Mouse (Mus musculus): ENCODE results near the gene Grin2a.

Gene Grin2a

DNA sequence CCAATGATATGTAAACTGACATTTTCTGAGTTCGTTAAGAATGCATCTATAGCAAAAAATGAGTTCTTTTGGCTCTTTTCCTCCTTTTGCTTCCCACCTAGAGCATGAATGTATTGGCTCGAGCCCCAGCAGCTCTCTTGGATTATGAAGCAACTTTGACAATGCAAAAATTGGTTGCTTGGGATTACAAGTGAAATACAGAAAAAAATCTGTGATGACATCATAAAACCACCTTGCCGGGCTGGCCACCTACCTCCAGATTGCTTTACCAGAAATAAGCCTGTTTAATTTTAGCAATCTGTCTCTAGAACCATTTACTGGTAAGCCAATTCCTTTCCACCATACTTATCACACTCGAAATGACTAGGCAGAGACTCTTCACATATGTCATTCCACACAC, 112.9 kb downstream of the Grin2a start:
- in situ Hi-C loops (cut with MboI; ENCODE audit: unreplicated experiment in 2 of 2), result no loop called here

DNA sequence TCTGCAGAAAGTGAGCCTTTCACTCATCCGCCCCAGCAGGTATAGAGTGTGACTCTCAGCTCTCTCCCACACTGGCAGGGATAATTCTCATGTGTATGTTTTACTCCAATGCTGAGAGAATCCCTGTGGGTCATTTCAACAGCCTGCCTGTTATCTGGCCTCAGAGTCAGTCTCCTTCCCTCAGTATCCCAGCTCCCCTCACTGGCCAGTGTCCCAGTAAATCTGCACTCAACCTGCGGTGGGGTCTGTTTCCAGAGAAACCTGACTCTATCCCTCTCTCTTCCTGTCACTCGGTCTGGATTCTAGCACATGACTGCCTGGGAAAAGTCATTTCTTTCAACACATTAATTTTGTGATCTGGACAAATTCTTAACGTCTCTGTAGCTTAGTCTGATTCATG, 122.4 kb downstream of the Grin2a start:
- in situ Hi-C loops (cut with MboI; ENCODE audit: unreplicated experiment in 2 of 2), result no loop called here

DNA sequence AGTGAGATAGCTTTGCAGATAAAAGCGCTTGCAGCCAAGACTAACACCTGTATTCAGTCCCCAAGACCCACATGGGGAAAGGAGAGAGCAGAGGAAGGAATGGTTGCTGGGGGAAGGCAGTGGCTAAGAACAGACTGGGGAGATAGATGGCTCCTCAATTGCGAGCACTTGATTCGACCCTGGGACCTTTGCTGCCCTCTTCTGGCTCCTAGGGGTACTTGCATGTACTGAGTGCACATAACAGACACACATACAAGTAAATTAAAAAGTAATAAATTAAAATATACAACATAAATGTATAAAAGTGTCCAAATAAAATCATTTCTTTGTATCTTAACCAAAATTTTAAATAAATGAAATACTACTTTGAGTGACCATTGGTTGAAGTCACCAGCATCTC, 129.7 kb downstream of the Grin2a start:
- in situ Hi-C loops (cut with MboI; ENCODE audit: unreplicated experiment in 2 of 2), result no loop called here

DNA sequence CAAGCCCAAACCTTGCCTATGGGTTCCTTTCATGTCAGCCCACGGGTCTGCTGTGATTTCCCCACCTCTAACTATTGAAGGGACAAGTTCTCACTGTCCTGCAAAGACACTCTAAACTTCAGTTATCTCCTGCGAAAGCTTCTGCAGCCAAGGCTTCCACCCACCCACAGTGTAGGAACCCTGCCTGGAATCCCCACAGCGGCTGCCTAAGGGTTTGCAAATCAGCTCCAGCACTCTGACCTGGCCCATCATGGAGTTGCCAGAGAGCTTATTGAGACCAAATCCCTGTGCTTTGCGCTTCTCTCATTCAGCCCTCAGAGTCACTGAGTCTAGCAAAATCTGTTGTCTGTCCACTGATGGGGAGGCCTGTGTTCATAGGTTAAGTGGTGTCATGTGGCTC, 130.3 kb downstream of the Grin2a start:
- in situ Hi-C loops (cut with MboI; ENCODE audit: unreplicated experiment in 2 of 2), result no loop called here

DNA sequence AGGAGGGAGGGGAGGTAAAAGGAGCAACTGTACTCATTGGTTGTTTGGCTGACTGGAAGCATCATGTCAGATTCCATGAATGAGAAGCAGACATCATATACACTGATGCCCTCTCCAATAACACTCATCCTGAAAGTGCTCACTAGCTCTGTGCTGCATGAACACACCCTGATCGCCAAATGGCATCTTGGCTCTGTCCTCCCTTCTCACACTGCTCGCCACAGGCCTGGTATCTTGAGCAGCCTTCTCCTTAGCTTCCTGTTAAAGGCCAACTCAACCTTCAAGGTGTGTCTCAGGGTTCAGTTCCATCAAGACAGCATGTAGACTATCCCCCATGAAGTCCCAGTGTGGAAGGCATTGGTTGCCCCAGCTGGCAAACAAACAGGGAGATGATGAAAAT, 137.6 kb downstream of the Grin2a start:
- in situ Hi-C loops (cut with MboI; ENCODE audit: unreplicated experiment in 2 of 2), result no loop called here

DNA sequence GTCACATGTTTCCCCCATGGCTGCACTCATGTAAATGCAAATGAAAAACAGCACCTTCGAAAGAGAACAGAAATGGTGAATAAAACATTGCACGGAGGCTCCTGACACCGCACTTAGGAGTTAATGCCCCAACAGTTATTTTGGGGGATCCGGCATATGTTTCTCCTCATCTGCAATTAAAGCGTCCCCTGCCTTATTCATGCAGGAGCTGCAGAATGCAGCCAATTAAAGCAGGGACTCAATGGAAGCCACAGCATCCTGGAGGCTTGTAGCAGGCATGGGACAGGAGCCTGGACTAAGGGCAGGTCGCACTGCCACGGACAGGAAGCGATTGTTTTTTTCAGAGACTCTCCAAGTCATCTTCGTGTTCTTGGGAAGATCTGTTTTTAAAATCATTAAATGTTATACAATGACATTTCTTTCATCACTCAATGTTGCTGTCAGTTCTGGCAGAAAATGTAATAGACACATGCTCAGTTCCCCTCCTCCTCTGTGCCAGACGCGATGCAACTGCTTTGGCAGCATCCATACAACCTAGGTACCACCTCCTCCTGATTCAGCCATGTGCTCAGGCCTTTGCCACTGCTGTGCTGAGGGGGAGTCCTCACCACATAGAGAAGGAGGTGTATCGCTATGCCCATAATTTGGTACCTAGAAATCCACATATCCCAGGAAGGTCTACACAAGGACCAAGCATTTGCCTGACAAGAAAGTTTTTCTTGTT, 143.9 kb downstream of the Grin2a start:
- in situ Hi-C loops (cut with MboI; ENCODE audit: unreplicated experiment in 2 of 2), result no loop called here

DNA sequence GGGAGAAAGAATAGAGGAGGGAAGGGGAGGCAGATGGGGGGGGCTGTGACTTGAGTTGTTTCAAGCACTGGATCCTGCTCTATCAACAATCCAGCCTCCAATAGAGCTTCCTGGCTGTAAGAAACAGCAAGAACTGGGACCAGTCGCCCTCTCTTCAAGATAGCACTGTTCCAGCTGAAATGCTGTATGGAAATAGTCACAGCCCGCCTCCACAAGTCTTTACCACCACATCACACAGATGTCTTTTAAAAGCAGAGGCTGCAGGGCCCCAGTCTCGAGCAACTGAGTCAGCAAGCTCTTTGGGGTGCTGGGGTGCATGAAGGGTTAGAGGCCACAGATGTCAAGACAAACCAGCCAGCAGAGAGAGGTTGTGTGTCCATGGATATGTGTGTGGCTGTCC, 153.9 kb downstream of the Grin2a start:
- in situ Hi-C loops (cut with MboI; ENCODE audit: unreplicated experiment in 2 of 2), result no loop called here

DNA sequence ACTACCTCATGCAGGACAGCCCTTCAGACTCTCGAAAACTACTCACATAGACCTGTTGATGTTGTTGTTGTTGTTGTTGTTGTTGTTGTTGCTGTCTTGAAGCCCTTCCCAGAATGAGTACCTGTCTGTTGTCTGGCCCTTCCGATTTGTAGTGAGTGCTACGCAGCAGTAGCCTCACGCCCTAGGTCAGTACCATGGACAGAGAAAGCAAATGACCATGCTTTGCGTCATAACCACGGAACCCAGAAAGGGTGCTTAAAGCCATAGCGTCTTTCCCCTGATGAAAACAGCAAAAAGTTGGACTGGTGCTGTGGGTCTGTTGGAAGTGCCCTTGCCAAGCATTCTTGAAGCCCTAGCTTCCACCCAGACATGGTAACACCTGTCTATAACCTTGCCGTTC, 158.8 kb downstream of the Grin2a start:
- in situ Hi-C loops (cut with MboI; ENCODE audit: unreplicated experiment in 2 of 2), result no loop called here

DNA sequence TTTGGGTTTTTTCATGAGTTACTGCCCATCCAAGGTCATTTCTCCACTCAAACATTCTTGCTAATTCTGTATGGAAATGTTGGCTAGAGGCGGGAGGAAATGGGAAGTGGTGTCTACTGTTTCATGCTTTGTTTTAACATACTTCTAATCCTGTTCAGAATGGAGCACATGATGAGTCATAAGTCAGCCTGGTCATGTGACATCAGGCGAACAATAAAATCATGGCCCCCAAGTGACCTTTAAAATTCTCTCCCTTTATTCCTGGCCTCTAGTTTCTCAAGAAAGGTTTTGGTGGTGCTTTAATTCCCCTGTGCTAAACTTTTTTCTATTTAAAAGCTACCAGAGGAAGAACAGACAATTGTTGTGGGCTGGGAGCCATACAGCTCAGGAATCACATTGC, 161.1 kb downstream of the Grin2a start:
- in situ Hi-C loops (cut with MboI; ENCODE audit: unreplicated experiment in 2 of 2), result no loop called here

DNA sequence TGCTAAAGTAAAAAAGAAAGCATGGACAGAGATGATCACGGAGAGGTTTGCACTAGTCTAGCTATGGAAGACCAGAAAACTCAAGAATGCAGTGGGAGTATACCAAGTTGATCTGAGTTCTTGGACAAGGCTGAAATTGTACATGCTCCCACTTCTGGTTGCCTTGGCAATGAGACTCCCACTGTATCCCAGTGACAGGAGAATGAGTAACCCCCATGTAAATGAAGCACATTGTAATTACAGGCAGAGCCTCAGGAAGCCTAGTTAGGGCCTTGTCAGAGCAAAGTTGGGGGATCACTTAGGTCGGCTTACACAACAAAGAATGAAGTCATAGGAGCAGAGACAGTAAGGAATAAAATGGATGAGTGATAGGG, 170.3 kb downstream of the Grin2a start:
- in situ Hi-C loops (cut with MboI; ENCODE audit: unreplicated experiment in 2 of 2), result no loop called here

DNA sequence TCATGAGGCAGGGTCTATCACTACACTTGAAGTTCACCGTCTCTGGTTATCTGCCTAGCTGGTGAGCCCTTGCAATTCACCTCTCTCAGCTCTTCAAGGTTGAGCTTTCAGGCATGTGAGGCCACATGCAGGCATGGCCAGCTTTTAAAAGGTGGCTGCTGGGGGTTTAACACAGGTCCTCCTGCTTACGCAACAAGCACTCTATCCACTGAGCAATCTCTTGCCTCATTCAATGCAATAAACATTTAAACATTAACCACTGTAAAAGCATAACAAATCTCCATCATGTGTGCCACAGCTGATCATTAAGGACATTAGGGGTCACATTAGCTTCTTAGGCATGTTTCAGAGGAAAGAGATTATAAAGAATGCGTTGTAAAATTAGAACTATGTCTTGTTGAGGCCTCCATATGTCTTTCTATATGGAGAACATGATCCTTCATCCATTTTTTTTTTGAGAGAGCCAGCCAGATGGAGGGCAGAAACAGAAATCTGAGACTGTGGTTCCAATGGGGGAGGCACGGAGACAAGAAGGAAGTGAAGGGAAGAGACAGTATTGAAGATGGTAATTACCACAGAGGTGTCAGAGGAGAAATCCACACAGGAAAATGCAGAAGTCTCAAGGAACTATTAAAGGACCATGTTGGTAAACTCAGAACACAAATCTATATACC, 170.8 kb downstream of the Grin2a start:
- in situ Hi-C loops (cut with MboI; ENCODE audit: unreplicated experiment in 2 of 2), result no loop called here

DNA sequence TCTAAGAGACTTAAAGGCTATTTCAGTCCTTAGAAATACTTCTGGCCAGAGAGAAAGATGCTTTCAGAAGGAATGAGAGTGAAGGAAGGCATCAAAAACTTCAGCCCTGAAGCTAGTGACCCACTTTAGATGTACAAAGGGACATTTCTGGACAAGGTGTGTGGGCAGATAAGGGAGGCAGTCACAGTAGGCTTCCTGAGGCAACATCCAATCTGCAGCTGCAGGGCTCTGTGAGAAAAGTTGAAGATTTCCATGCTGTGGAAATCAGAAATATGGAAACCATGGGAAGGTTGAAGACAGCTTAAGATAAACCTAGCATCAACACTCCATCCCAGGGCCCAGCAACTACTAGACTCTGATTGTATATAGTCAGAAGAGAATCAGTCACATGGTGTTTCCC, 171.7 kb downstream of the Grin2a start:
- in situ Hi-C loops (cut with MboI; ENCODE audit: unreplicated experiment in 2 of 2), result no loop called here

DNA sequence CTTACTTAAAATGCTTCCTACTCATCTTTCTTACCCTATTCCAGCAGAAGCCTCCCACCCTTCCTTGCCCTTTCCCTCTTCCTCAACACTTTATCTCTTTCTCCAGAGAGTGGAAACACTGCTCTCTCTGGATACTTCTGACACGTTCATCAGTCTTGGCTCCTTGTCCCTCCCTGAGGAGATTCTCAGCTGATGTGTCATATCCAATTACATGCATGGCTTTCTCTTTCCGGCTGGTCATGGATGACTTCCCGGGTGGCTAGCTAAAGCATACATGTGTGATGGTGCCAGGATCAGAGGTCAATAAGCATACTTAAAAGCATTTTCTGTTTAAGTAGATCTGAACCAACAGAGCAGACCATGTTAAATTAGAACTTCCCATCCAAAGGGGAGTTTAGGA, 175.9 kb downstream of the Grin2a start:
- in situ Hi-C loops (cut with MboI; ENCODE audit: unreplicated experiment in 2 of 2), result no loop called here

DNA sequence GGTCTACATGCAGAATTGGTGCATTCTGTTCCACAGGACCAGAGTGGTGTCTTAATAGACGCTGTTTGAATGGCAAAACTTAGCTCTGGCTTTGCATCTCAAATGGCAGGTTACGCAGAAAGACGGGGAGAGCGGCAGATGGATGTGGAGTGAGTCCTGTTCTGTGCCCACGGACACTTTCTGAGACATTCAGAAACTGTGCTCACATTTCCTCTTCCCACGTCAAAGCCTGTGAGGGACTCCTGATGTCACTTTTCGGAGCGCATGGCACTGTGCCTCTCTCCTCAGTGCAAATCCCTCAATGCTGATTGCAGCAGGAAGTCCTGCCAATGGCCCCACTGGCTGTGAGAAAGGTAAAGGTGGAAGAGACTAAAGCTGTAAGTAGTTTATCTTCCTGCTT, 194.0 kb downstream of the Grin2a start:
- in situ Hi-C loops (cut with MboI; ENCODE audit: unreplicated experiment in 2 of 2), result no loop called here

DNA sequence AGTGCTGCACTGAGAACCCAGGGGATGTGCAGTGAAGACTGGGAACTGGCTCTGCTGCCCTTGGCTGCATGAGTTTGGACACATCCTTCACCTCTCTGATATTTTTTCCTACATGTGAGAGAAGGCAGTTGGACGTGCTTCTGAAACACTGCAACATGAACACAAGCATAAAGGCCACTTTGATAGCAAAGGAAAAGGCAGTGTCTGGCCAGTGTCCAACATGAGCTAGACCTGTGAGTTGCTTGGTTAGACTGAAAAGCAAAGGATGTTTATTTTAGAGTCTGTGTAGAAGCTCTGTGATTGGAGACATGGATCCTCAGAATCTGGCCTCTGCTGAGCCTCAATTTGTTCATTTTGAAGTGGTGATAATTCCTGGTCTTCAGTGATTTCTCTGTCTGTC, 195.1 kb downstream of the Grin2a start:
- in situ Hi-C loops (cut with MboI; ENCODE audit: unreplicated experiment in 2 of 2), result no loop called here

DNA sequence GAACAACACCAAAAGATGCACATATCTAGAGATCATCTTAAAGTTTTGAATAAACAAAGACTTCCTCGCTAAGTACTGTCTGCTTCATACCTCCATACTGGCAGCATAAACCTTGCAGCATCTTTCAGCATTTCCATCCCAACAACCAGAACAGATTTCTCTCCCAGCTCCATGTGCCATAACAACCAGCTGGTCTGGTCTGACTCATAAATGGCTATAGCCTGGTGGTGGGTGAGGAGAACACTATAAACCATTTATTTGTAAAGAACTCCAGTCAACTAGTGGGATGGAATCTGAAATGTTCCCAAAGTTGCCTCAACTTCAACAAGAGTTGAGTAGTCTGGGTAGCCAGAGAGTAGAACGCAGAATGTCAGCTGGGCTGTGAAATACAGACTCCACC, 202.4 kb downstream of the Grin2a start:
- in situ Hi-C loops (cut with MboI; ENCODE audit: unreplicated experiment in 2 of 2), result no loop called here

DNA sequence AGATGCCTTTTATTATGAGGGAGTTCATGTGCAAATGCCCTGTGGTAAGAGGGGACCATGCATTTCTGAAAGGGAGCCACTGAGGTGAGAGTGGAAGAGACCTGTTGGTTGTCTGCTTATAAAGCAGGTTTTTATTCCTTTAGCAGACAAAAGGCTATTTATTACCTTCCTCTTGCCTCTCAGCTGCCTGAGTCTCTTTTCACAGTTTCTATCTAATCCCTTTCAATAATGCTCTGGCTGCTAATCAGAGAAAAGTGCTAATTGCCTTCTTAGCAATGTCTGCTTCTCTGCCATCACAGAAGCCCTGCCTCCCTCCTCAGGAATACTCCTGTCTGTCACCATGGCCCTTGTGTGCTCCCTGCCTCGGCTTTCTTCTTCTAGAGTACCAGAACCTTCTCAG, 209.1 kb downstream of the Grin2a start:
- in situ Hi-C loops (cut with MboI; ENCODE audit: unreplicated experiment in 2 of 2), result no loop called here

DNA sequence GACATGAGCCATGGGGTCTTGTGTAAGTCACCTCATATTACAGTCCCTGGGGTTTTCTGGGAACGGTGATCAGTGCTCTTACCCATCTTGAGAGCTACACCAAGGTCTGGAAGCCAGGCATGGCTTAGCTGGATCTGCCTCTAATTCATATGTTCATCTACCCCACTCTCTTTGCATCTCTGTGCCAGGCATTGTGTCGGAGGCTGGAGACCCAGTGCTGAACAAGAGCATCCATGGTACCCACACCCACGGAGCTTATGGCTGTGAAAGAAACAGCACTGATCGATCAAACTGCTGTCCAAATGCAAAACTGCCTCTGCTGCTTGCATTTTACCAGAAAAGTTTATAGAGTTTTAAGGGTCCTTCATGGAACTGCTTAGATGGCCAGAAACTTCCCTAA, 209.5 kb downstream of the Grin2a start:
- in situ Hi-C loops (cut with MboI; ENCODE audit: unreplicated experiment in 2 of 2), result no loop called here

DNA sequence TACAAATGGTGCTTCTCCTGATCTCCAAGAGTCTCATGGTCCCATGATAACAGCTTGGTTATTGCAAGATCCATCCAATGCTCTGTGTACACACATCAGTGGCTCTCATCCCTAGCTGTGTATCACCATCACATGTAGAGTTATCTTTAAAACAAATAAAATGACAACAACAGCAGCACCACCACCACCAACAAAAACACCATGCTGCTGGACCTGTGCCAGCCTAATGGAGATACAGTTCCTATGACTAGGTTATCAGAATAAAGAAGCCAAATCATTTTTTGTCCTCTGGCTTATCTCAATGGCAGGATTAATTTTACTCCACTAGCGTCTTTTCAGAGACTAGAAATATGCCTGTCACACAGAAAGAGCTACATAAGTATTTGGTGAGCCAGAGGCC, 226.4 kb downstream of the Grin2a start:
- in situ Hi-C loops (cut with MboI; ENCODE audit: unreplicated experiment in 2 of 2), result no loop called here

DNA sequence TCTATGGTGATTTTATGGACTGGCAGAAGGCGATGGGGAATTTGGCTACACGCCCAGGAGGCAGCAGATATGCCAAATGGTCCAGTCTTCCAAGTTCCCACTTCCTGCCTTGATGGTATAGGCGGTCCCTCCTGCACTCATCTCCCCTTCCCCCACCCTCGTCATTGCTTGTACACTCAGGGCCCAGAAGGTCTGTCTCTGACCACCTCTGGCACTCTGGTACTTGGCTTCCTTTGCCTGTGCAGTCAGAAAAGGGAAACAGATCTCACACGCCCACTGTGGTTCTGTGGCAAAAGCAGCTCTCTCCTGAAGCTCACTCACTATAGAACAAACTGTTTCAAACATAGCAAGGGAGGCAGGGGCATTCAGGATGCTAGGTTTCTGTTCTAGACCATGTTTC, 227.0 kb downstream of the Grin2a start:
- in situ Hi-C loops (cut with MboI; ENCODE audit: unreplicated experiment in 2 of 2), result no loop called here

DNA sequence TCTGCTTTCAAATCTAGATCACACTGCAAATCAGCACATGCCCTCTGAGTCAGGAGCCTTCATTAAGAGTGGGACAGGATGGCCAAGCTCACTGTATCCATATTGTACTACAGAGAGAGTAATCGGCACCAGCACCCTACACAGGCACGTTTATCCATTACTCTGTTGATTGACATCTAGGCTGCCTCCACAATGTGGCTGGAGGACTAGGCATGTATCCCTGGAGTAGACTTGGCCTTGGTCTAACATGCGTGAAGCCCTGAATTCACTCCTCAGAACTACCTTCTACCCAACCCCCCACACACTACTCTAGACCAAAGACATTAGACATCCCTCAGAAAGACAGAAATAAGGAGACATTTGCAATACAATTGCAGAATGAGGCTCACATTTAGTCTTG, 227.4 kb downstream of the Grin2a start:
- in situ Hi-C loops (cut with MboI; ENCODE audit: unreplicated experiment in 2 of 2), result no loop called here

DNA sequence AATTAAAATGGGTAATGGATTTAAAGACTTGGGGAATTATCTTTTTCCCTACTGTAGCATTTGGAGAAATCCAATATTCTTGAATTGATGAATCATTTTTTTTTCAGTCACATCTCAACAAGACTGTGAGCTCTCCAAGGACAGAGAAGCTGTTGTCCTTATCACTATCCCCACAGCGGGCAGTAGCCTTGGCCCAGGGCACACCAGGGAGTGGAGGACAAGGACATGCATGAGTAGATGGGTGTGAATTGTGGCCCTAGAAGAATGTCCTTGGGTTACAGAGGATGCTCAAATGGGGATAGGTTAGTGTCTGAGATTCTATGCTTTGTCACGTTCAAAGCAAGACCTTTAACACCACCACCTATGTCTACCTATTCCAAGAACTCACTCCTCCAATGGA, 231.3 kb downstream of the Grin2a start:
- in situ Hi-C loops (cut with MboI; ENCODE audit: unreplicated experiment in 2 of 2), result no loop called here

DNA sequence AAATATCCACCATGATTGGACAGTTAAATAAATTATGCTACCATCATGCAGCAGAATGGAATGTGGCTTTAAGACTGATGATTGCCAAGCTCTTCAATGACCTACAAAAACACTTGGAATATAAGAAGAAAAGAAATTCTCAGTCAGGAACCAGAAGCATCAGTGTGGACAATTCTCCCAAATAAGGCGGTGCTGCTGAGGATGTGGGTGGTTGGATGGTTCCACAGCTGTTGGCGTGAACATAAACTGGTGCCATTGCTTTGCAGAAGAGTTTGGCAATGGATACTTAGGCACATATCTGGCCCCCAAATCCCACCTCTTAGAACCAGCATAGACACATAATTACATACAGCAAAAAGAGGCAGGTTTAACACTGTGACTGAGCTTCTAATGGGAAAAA, 235.0 kb downstream of the Grin2a start:
- in situ Hi-C loops (cut with MboI; ENCODE audit: unreplicated experiment in 2 of 2), result no loop called here

Measured in v-Abl transformed pro-B cells (cell line).